Mouse (Mus musculus) frontal cortex, adult 2 months (tissue): ENCODE data around the gene Elf4. TPM values are rescaled to one million over a fixed set of nuclear protein-coding genes. Genes with fewer than 3 reads are reported as not detected.

Source experiments
- DNase-seq, 2 experiments: peaks; one replicate each; pipeline ENCODE4 v3.0.0; 2022; ENCODE audit warnings: low spot score in 1 of 2; ENCODE audit errors: extremely low spot score in 1 of 2
- polyA plus RNA-seq: library from polyadenylated mRNA; depleted of rRNA; stranded (reverse); fragments of >200 nt; gene quantifications from 2 replicates; pipeline ENCODE4 v1.2.3, GENCODE M21; 2012; rRNA removed

Elf4 gene
- polyA plus RNA-seq, result 0.84 and 1.0 TPM in 2 replicates

GRCm38 (mm10) chrX:48462754-48463507 is at the start of gene Elf4:
TSS of gene Elf4 (minus strand) at chrX:48463132.
- DNase-seq, result peak in 1 of 2 experiments; percentile 54

GRCm38 (mm10) chrX:48493763-48494162 is 30.8 kb upstream of the Elf4 start:
- DNase-seq, result no peak

GRCm38 (mm10) chrX:48481687-48482086 is 18.8 kb upstream of the Elf4 start:
- no peak for DNase-seq

- DNase-seq, result no peak
Observed at GRCm38 (mm10) chrX:48481095-48481494, 18.2 kb upstream of the Elf4 start.

- DNase-seq, result no peak
Observed at GRCm38 (mm10) chrX:48467355-48467946, 4.5 kb upstream of the Elf4 start.

- no peak for DNase-seq
Observed at GRCm38 (mm10) chrX:48466174-48466573, 3.2 kb upstream of the Elf4 start.

- no peak for DNase-seq
Observed at GRCm38 (mm10) chrX:48464436-48464835, 1.5 kb upstream of the Elf4 start.

GRCm38 (mm10) chrX:48463636-48464035 is 704 bp upstream of the Elf4 start:
- DNase-seq, result no peak

- no peak for DNase-seq
Observed at GRCm38 (mm10) chrX:48462297-48462696, 635 bp downstream of the Elf4 start.

- DNase-seq, result no peak
Observed at GRCm38 (mm10) chrX:48461006-48461405, 1.9 kb downstream of the Elf4 start.

GRCm38 (mm10) chrX:48460496-48460895 is 2.4 kb downstream of the Elf4 start:
- no peak for DNase-seq

GRCm38 (mm10) chrX:48456956-48457355 is 6.0 kb downstream of the Elf4 start:
- no peak for DNase-seq

- DNase-seq, result no peak
Observed at GRCm38 (mm10) chrX:48455018-48455417, 7.9 kb downstream of the Elf4 start.

- no peak for DNase-seq
Observed at GRCm38 (mm10) chrX:48454495-48454878, 8.4 kb downstream of the Elf4 start.

GRCm38 (mm10) chrX:48453736-48454494 is 9.0 kb downstream of the Elf4 start:
- DNase-seq, result peak in 1 of 2 experiments; percentile 8

- no peak for DNase-seq
Observed at GRCm38 (mm10) chrX:48452931-48453673, 9.8 kb downstream of the Elf4 start.

- DNase-seq, result no peak
Observed at GRCm38 (mm10) chrX:48452231-48452890, 10.6 kb downstream of the Elf4 start.

GRCm38 (mm10) chrX:48449646-48450045 is 13.3 kb downstream of the Elf4 start:
- no peak for DNase-seq

GRCm38 (mm10) chrX:48444677-48445076 is 18.3 kb downstream of the Elf4 start:
- DNase-seq, result no peak

GRCm38 (mm10) chrX:48441954-48442353 is 21.0 kb downstream of the Elf4 start:
- DNase-seq, result no peak
